Mouse (Mus musculus) limb, embryonic 12.5 days (tissue): ENCODE results near the gene Ugt1a7c. TPM values are rescaled to one million over a fixed set of nuclear protein-coding genes. Genes with fewer than 3 reads are reported as not detected.

Source experiments
- ATAC-seq: fragments of 200-750 bp; cut with Nextera tagmentation; 2 replicates; pipeline ENCODE4 v1.8.0; 2017; ENCODE audit warnings: low read depth, moderate TSS enrichment; ENCODE audit not compliant: insufficient number of reproducible peaks, insufficient read depth, low FRiP score, low TSS enrichment
- H3K27ac ChIP-seq: fragments of 300-500 bp; sonication (generic); 2 replicates; pipeline ENCODE4 v1.5.1; 2016; ENCODE audit warnings: mild to moderate bottlenecking, moderate library complexity
- H3K27me3 ChIP-seq: fragments of 300-500 bp; sonication (generic); 2 replicates; pipeline ENCODE4 v1.6.1; 2016; ENCODE audit warnings: mild to moderate bottlenecking, moderate library complexity
- H3K36me3 ChIP-seq: fragments of 300-500 bp; sonication (generic); 2 replicates; pipeline ENCODE4 v1.6.1; 2016; ENCODE audit warnings: mild to moderate bottlenecking, moderate library complexity
- H3K4me1 ChIP-seq: fragments of 300-500 bp; sonication (generic); replicated peaks from 2 replicates; pipeline ENCODE4 v1.6.1; 2016
- H3K4me2 ChIP-seq: fragments of 300-500 bp; sonication (generic); 2 replicates; pipeline ENCODE4 v1.6.1; 2016; ENCODE audit warnings: mild to moderate bottlenecking, moderate library complexity
- H3K4me3 ChIP-seq: fragments of 300-500 bp; sonication (generic); replicated peaks from 2 replicates; pipeline ENCODE4 v1.5.1; 2016; ENCODE audit warnings: mild to moderate bottlenecking
- H3K9ac ChIP-seq: fragments of 300-500 bp; sonication (generic); replicated peaks from 2 replicates; pipeline ENCODE4 v1.6.1; 2016; ENCODE audit warnings: mild to moderate bottlenecking, moderate library complexity
- H3K9me3 ChIP-seq: fragments of 300-500 bp; sonication (generic); 2 replicates; pipeline ENCODE4 v1.6.1; 2016; ENCODE audit warnings: mild to moderate bottlenecking, moderate library complexity
- WGBS: fragments of 180-500 bp; shearing (Covaris S2); methylation state at CpG from one replicate; pipeline ENCODE4 v1.1.7; 2016; 5-methylcytosine and 5-hydroxymethylcytosine counted together
- polyA plus RNA-seq: library from polyadenylated mRNA; unstranded; fragments of >200 nt; fragmentation: Nextera tagmentation; extraction: Ambion mirVana; gene quantifications from 2 replicates; pipeline ENCODE4 v1.2.1, GENCODE M21; 2016

The Ugt1a7c gene
- polyA plus RNA-seq, 1 experiment from 2014 or later, result 0.54 TPM

DNA sequence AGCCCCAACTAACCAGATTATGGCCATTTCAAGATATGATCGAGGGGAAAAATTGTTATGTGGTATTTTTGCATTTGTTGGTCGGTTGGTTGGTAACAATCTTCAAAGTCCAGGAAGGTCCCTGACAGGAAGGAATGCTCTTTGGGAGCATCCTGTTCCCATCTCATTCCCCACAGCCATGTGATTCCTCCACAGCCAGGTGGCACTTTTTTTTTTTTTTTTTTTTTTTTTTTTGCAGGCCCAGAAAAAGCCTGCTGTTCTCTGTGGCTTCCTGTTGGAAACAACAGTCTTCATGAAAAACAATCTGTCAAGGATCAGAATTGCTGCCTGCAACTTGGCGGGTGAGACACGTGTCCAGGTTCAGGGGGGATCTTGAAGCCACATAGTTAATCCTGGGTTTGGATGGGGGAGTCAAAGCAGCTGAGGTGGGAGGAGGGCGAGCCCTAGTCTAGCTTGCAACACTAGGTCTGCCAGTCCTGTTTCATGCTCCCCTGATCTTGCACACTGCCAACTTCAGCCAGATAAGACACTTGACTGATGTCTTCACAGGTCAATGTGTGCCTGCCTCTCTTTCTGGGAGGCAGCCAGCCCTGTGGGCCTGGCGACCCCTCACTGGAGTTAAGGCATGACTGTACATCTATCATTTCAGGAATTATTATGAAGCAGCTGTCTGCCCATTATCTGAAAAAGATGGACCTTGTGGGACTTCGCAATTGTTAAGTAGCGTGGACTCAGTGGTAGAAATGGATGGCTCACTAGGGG is 164.2 kb downstream of the Ugt1a7c start:
- no peak for ATAC-seq

DNA sequence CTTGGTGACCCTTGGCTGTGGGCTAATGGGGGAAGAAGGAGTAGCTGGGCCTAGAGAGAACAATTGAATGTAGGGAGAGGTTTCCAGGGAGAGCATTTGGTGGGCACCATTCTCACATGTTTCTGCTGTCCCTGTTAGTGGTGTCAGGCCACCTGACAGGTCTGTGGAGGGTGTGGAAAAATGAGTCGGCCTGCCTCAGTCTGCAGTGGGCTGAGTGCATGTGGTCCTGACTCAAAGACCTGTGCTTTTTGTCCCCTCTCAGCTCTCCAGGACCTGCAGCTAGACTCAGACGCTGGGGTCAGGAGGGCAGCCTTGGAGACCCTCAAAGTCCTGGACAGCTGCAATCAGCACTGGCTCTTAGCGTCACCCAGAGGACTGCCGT is 164.8 kb downstream of the Ugt1a7c start:
- Histone ChIP-seq H3K27me3 (no peaks in the 10 kb centered on the region), H3K9ac (no peak overlapping the region), H3K9me3 (peaks cover 63% of the 10 kb centered on the region), H3K27ac (no peak overlapping the region), H3K4me2 (no peak overlapping the region), H3K4me1 (0 out of 2 replicates have a peak, but pooled peaks cover 2% of the 10 kb centered on the region), H3K4me3 (no peak overlapping the region), H3K36me3 (peaks cover 56% of the 10 kb centered on the region)
- ATAC-seq, result 0 out of 2 replicates have a peak, but pooled peaks have one; percentile 3
- 80% methylated on average over 4 of the region's 4 CpGs for WGBS

More for the DNA sequence above, 164.2 kb downstream of the Ugt1a7c start:
- Histone ChIP-seq H3K27me3 (no peaks in the 10 kb centered on the region), H3K4me1 (0 out of 2 replicates have a peak, but pooled peaks cover 2% of the 10 kb centered on the region), H3K4me3 (no peak overlapping the region), H3K36me3 (peaks cover 50% of the 10 kb centered on the region), H3K4me2 (no peak overlapping the region), H3K9me3 (peaks cover 68% of the 10 kb centered on the region), H3K9ac (no peak overlapping the region), H3K27ac (no peak overlapping the region)
- WGBS, result 75% methylated on average over 8 of the region's 8 CpGs

DNA sequence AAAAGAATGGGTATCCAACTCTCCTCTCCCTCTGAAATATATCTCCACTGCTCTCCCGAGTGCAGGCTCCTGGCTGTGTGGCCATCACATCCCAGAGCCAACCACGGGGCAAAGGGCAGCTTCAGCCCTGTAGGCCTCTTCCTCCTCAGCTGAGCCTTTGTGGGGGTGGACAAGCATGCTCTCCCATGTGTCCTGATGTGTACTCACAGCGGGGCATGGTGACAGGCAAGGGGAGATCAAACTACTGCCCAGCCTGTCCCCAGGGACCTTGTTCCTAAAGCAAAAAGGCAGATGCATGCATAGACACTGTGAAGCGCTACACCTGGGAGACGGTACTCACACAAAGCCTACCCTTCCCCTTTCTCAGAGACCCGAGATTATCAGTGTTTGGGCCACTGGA is 165.3 kb downstream of the Ugt1a7c start:
- H3K9me3 ChIP-seq, result peaks cover 61% of the 10 kb centered on the region

DNA sequence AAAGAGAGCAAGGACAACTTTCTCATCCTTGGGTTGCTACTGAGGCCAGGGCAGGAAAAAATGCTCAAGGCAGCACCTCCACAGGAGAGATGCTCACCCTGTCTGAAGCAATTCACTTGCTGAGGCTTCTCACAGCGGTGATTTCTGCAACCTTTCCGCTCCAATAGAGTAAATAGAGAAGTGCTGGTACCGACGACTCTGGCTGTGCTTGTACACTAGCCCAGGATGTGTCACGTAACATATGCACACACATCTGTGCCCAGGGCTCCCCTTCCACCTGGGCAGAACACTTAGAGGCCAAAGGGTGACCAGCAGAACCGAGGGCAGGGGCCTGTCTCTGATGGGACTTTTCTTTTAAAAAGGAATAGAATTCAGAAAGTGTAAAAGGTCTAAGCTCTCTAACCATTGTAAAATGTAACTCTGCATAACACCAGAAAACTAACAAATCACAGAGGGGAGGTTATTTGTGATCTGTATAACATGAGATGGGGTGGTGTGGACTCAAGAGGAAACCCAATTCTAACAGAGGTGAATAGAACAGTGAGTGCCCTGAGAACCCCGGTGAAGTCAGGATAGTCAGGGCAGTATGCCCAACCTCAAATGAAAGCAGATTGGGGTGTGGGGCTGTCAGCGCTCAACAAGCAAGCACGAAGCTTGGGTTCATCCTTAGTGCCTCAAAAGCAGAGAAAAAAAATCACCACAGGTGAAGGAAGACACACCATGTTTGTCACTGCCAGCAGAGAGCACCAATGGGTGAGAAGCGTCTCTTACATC is 165.9 kb downstream of the Ugt1a7c start:
- ATAC-seq, result no peak
- WGBS, result 86% methylated on average over 10 of the region's 10 CpGs
- Histone ChIP-seq H3K36me3 (peaks cover 67% of the 10 kb centered on the region), H3K27ac (no peak overlapping the region), H3K4me1 (0 out of 2 replicates have a peak, but pooled peaks cover 2% of the 10 kb centered on the region), H3K9ac (no peak overlapping the region), H3K27me3 (no peaks in the 10 kb centered on the region), H3K4me2 (no peak overlapping the region), H3K9me3 (peaks cover 54% of the 10 kb centered on the region), H3K4me3 (no peak overlapping the region)

More for the DNA sequence above, 165.3 kb downstream of the Ugt1a7c start:
- Histone ChIP-seq H3K36me3 (peaks cover 60% of the 10 kb centered on the region), H3K27ac (no peak overlapping the region), H3K9ac (no peak overlapping the region), H3K4me2 (no peak overlapping the region), H3K4me1 (0 out of 2 replicates have a peak, but pooled peaks cover 2% of the 10 kb centered on the region), H3K27me3 (no peaks in the 10 kb centered on the region), H3K4me3 (no peak overlapping the region)
- ATAC-seq, result peak; percentile 6; the same call in 1 of the 2 replicates
- WGBS, result 85% methylated on average over 6 of the region's 6 CpGs

DNA sequence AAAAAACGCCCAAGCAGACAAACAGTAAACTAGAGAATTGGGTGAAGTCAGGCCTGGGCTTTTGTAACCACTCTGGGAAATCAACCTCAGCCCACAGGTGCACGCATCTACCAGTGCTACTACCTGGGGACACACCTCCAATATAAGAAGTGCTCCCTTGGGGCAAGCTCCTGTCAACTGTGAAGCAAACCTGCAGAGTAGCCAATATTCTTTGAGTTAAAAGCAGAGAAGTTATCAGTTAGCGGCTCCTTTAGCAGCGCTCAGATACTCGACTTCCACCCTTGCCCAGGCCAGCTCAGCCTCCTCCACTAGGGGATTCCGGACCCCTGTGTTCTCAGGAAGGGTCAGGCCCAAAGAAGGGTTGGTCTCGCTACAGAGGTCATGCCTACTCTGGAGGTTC is 166.8 kb downstream of the Ugt1a7c start:
- Histone ChIP-seq H3K27ac (no peak overlapping the region), H3K9ac (no peak overlapping the region), H3K9me3 (peaks cover 45% of the 10 kb centered on the region), H3K4me3 (no peak overlapping the region), H3K4me2 (no peak overlapping the region), H3K36me3 (peaks cover 76% of the 10 kb centered on the region), H3K4me1 (0 out of 2 replicates have a peak, but pooled peaks cover 2% of the 10 kb centered on the region), H3K27me3 (no peaks in the 10 kb centered on the region)
- no peak for ATAC-seq
- 86% methylated on average over 7 of the region's 7 CpGs for WGBS

DNA sequence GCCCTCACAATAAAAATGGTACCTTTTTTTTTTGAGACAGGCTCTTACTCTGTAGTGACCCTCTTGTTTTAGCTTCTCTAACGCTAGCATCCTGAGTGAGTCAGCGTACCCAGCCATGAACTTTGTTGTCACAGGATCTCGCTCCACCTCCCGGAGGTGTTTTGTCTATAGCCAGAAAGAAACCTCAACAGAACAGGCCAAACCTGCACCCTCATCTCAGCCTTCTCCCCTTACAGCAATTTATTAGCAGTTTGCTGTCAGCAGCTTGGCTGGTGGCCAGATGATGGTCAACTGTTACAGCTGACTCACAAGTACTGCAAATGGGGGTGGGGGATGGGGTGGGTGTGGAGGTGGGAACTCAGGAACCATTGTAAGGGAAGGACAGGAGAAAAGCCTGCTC is 167.4 kb downstream of the Ugt1a7c start:
- ATAC-seq, result no peak
- H3K27me3 ChIP-seq, result no peaks in the 10 kb centered on the region
- H3K9ac ChIP-seq, result no peak overlapping the region
- 87% methylated on average over 4 of the region's 4 CpGs for WGBS
- H3K36me3 ChIP-seq, result peaks cover 82% of the 10 kb centered on the region
- H3K4me1 ChIP-seq, result 0 out of 2 replicates have a peak, but pooled peaks cover 2% of the 10 kb centered on the region
- H3K4me2 ChIP-seq, result no peak overlapping the region
- no peak overlapping the region for H3K4me3 ChIP-seq
- peaks cover 39% of the 10 kb centered on the region for H3K9me3 ChIP-seq
- H3K27ac ChIP-seq, result no peak overlapping the region

DNA sequence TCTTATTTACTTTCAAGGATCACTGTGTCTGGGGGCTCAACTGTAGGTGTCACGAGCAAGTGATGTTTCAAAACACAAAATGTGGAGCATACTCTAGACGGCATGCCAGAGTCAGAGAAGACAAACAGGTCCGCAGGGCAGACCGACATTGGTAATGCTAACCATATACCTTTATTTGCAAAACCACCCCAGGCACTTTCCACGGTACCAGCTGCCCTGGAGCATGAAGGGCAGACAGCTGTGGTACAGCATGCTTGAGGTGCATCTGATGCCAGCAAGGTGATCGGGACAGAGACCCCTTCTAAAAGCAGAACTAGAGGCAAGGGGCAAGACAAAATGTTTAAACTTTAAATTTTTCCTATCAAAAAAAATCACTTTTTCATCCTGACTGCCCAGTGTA is 168.1 kb downstream of the Ugt1a7c start:
- Histone ChIP-seq H3K4me2 (no peak overlapping the region), H3K27ac (no peak overlapping the region), H3K36me3 (peaks cover 89% of the 10 kb centered on the region), H3K27me3 (no peaks in the 10 kb centered on the region), H3K4me3 (no peak overlapping the region), H3K4me1 (0 out of 2 replicates have a peak, but pooled peaks cover 2% of the 10 kb centered on the region), H3K9me3 (peaks cover 32% of the 10 kb centered on the region), H3K9ac (no peak overlapping the region)
- 78% methylated on average over 6 of the region's 6 CpGs for WGBS
- no peak for ATAC-seq

DNA sequence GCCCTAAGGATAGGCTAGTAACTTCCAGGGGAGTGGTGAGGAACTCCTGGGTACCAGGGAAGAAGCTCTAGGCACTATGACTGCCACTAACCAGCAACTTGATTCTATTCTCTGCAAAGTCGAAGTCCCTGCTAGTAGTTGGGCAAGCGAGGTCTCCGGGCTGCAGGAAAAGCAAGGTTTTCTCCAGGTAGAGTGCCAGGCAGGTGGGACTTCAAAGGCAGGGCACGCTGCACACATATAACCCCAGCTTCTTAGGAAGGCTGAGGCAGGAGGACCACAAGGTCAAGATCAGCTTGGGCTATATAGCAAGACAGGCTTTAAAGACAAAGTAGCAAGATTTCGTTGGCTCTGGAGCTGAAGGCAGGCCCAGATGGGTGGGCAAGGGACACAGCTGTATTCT is 168.9 kb downstream of the Ugt1a7c start:
- H3K4me2 ChIP-seq, result no peak overlapping the region
- peaks cover 28% of the 10 kb centered on the region; the same call in 1 of the 2 replicates for H3K9me3 ChIP-seq
- no peak for ATAC-seq
- WGBS, result 90% methylated on average over 5 of the region's 5 CpGs
- no peak overlapping the region for H3K27ac ChIP-seq
- H3K27me3 ChIP-seq, result no peaks in the 10 kb centered on the region
- no peak overlapping the region for H3K9ac ChIP-seq
- H3K4me1 ChIP-seq, result 0 out of 2 replicates have a peak, but pooled peaks cover 2% of the 10 kb centered on the region
- H3K4me3 ChIP-seq, result no peak overlapping the region
- H3K36me3 ChIP-seq, result peaks cover 97% of the 10 kb centered on the region

DNA sequence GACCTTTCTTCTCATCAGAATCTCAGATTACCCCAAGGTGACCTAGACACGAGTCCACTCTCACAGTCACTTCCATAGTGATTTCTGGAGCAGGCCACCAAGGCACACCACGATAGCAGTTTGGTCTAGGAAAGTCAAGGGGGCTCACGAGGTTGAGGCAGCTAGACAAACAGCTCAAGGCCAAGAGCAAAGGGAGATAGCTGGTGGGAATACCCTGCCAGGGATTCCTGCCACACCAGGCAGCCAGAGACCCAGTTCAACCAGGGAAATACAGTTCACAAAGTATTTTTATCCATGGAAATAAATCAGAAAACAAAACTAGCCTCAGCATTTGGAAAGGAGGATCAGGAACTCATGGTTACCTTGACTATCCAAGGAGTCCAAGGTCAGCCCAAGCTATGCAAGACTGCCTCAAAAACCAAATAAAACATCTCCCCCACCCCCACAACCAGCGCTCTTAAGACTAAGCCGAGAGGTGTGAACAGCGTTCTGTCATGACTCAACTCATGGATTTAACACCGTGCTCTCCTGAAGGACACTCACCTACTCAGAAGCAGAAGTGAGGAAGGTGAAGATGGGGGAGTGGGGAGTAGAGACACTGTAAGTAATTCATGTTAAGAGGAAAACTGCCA is 169.5 kb downstream of the Ugt1a7c start:
- Histone ChIP-seq H3K27me3 (no peaks in the 10 kb centered on the region), H3K4me1 (0 out of 2 replicates have a peak, but pooled peaks cover 2% of the 10 kb centered on the region), H3K4me3 (no peak overlapping the region), H3K36me3 (peaks cover 100% of the 10 kb centered on the region), H3K9me3 (peaks cover 26% of the 10 kb centered on the region; the same call in 1 of the 2 replicates), H3K4me2 (no peak overlapping the region), H3K9ac (no peak overlapping the region), H3K27ac (no peak overlapping the region)
- no peak for ATAC-seq
- WGBS, result 89% methylated on average over 7 of the region's 7 CpGs

DNA sequence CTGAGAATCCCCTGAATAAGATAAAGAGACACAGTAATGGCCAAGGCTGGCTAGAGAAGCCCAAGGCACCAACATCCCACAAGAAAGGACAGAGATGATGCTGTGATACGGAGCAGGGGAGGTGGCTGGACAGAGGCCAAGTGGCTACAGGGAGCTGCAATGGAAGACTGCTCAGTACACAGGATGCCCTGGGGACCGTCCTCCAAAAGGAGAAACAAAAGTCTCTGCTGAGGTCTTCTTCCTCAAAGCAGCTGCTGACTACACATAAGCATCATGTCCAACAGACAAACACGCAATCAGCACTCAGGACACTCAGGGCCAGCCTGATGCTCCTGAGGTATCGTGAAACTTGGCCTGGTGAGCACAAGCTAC is 170.0 kb downstream of the Ugt1a7c start:
- no peak overlapping the region for H3K4me2 ChIP-seq
- WGBS, result 76% methylated on average over 4 of the region's 4 CpGs
- no peak overlapping the region for H3K4me3 ChIP-seq
- peaks cover 21% of the 10 kb centered on the region; the same call in 1 of the 2 replicates for H3K9me3 ChIP-seq
- H3K27me3 ChIP-seq, result no peaks in the 10 kb centered on the region
- 0 out of 2 replicates have a peak, but pooled peaks cover 2% of the 10 kb centered on the region for H3K4me1 ChIP-seq
- H3K9ac ChIP-seq, result no peak overlapping the region
- no peak overlapping the region for H3K27ac ChIP-seq
- peaks cover 100% of the 10 kb centered on the region for H3K36me3 ChIP-seq
- no peak for ATAC-seq

DNA sequence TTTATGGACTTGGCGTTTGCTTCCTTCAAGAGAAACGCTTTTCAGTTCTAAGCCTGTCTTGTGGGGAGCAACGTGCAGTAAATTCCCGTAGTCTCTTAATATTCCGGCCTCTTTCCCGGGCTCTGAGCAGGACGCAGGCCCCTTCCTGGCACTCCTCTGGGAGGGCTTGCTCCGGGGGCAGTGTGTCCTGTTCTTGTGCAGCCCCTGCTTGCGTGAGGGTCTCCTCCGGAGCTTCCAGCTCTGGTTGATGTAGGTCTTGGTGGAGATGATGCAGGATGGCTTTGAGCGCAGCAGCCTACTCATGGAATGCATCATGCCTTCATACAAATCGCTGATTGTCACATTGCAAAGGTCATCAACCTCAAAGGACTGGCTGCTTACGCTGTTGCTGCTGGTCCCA is 171.3 kb downstream of the Ugt1a7c start:
- no peak for ATAC-seq
- Histone ChIP-seq H3K4me1 (no peaks in the 10 kb centered on the region), H3K27ac (no peak overlapping the region), H3K9ac (no peak overlapping the region), H3K9me3 (peaks cover 12% of the 10 kb centered on the region; the same call in 1 of the 2 replicates), H3K4me2 (no peak overlapping the region), H3K4me3 (no peak overlapping the region), H3K27me3 (no peaks in the 10 kb centered on the region), H3K36me3 (peaks cover 91% of the 10 kb centered on the region)
- WGBS, result 89% methylated on average over 13 of the region's 13 CpGs
